Mouse (Mus musculus) embryonic facial prominence, embryonic 10.5 days (tissue): ENCODE results near the gene Capn3. TPM values are rescaled to one million over a fixed set of nuclear protein-coding genes. Genes with fewer than 3 reads are reported as not detected.

Experiments
- DNase-seq: peaks from one replicate; pipeline ENCODE4 v3.0.0-alpha.2; 2017; ENCODE audit warnings: low spot score
- H3K27ac ChIP-seq: fragments of 300-500 bp; sonication (generic); replicated peaks from 2 replicates; pipeline ENCODE4 v1.5.1; 2016; ENCODE audit warnings: mild to moderate bottlenecking
- H3K27me3 ChIP-seq: fragments of 300-500 bp; sonication (generic); replicated peaks from 2 replicates; pipeline ENCODE4 v1.6.1; 2016; ENCODE audit warnings: low read depth, mild to moderate bottlenecking; ENCODE audit not compliant: poor library complexity, severe bottlenecking
- H3K36me3 ChIP-seq: fragments of 300-500 bp; sonication (generic); replicated peaks from 2 replicates; pipeline ENCODE4 v1.6.1; 2016; ENCODE audit warnings: mild to moderate bottlenecking, moderate library complexity
- H3K4me1 ChIP-seq: fragments of 300-500 bp; sonication (generic); 2 replicates; pipeline ENCODE4 v1.6.1; 2016
- H3K4me3 ChIP-seq: fragments of 300-500 bp; sonication (generic); 2 replicates; pipeline ENCODE4 v1.5.1; 2016; ENCODE audit warnings: mild to moderate bottlenecking, moderate library complexity
- H3K9me3 ChIP-seq: fragments of 300-500 bp; sonication (generic); 2 replicates; pipeline ENCODE4 v1.6.1; 2016; ENCODE audit warnings: mild to moderate bottlenecking
- WGBS: fragments of 180-500 bp; shearing (Covaris S2); methylation state at CpG from one replicate; pipeline ENCODE4 v1.1.7; 2016; 5-methylcytosine and 5-hydroxymethylcytosine counted together
- polyA plus RNA-seq: library from polyadenylated mRNA; unstranded; fragments of >200 nt; fragmentation: Nextera tagmentation; extraction: Ambion mirVana; gene quantifications from 2 replicates; pipeline ENCODE4 v1.2.1, GENCODE M21; 2016

Gene Capn3
- polyA plus RNA-seq, 1 experiment from 2014 or later = 1.6 TPM

- Histone ChIP-seq H3K36me3 (no peaks in the 10 kb centered on the region), H3K27me3 (no peaks in the 10 kb centered on the region), H3K27ac (no peak overlapping the region), H3K4me1 (no peaks in the 10 kb centered on the region), H3K4me3 (no peak overlapping the region), H3K9me3 (no peaks in the 10 kb centered on the region)
- DNase-seq = no peak
- 63% methylated on average over 4 of the region's 4 CpGs for WGBS
These were observed 37.4 kb downstream of the Capn3 start for GRCm38 (mm10) chr2:120493254-120493653.

- Histone ChIP-seq H3K27ac (no peak overlapping the region), H3K4me1 (peaks cover 11% of the 10 kb centered on the region), H3K4me3 (no peak overlapping the region), H3K27me3 (no peaks in the 10 kb centered on the region), H3K9me3 (no peaks in the 10 kb centered on the region), H3K36me3 (no peaks in the 10 kb centered on the region)
- DNase-seq = no peak
- WGBS = 79% methylated on average over 3 of the region's 3 CpGs
These were observed 40.7 kb downstream of the Capn3 start for GRCm38 (mm10) chr2:120496511-120496910.

- DNase-seq = no peak
- no peaks in the 10 kb centered on the region for H3K9me3 ChIP-seq
- peaks cover 14% of the 10 kb centered on the region for H3K36me3 ChIP-seq
- H3K4me3 ChIP-seq = no peak overlapping the region
- WGBS = 78% methylated on average over 6 of the region's 6 CpGs
- H3K27ac ChIP-seq = no peak overlapping the region
- no peaks in the 10 kb centered on the region for H3K27me3 ChIP-seq
- peaks cover 23% of the 10 kb centered on the region for H3K4me1 ChIP-seq
These were observed 44.2 kb downstream of the Capn3 start for GRCm38 (mm10) chr2:120499971-120500471.

- peaks cover 23% of the 10 kb centered on the region for H3K4me1 ChIP-seq
- H3K36me3 ChIP-seq = peaks cover 27% of the 10 kb centered on the region
- no peak overlapping the region for H3K4me3 ChIP-seq
- H3K9me3 ChIP-seq = no peaks in the 10 kb centered on the region
- 47% methylated on average over 17 of the region's 17 CpGs for WGBS
- H3K27ac ChIP-seq = peak overlapping the region; percentile 59
- no peaks in the 10 kb centered on the region for H3K27me3 ChIP-seq
- no peak for DNase-seq
These were observed 45.5 kb downstream of the Capn3 start for GRCm38 (mm10) chr2:120501136-120501918.

- 73% methylated on average over 13 of the region's 13 CpGs for WGBS
- H3K27ac ChIP-seq = no peak overlapping the region
- no peaks in the 10 kb centered on the region for H3K27me3 ChIP-seq
- no peak for DNase-seq
- H3K9me3 ChIP-seq = no peaks in the 10 kb centered on the region
- no peak overlapping the region for H3K4me3 ChIP-seq
- peaks cover 23% of the 10 kb centered on the region for H3K4me1 ChIP-seq
- peaks cover 35% of the 10 kb centered on the region for H3K36me3 ChIP-seq
These were observed 46.2 kb downstream of the Capn3 start for GRCm38 (mm10) chr2:120501931-120502604.

GRCm38 (mm10) chr2:120502605-120502990 is 46.8 kb downstream of the Capn3 start:
- no peaks in the 10 kb centered on the region for H3K9me3 ChIP-seq
- H3K27me3 ChIP-seq = no peaks in the 10 kb centered on the region
- H3K27ac ChIP-seq = no peak overlapping the region
- H3K36me3 ChIP-seq = peaks cover 40% of the 10 kb centered on the region
- no peak for DNase-seq
- 85% methylated on average over 3 of the region's 3 CpGs for WGBS
- H3K4me3 ChIP-seq = no peak overlapping the region
- peaks cover 23% of the 10 kb centered on the region for H3K4me1 ChIP-seq

- peaks cover 45% of the 10 kb centered on the region for H3K36me3 ChIP-seq
- H3K27me3 ChIP-seq = no peaks in the 10 kb centered on the region
- no peak for DNase-seq
- 90% methylated on average over 6 of the region's 6 CpGs for WGBS
- no peak overlapping the region for H3K27ac ChIP-seq
- no peaks in the 10 kb centered on the region for H3K9me3 ChIP-seq
- peaks cover 23% of the 10 kb centered on the region for H3K4me1 ChIP-seq
- no peak overlapping the region for H3K4me3 ChIP-seq
These were observed 47.3 kb downstream of the Capn3 start for GRCm38 (mm10) chr2:120503094-120503493.

GRCm38 (mm10) chr2:120503992-120504391 is 48.2 kb downstream of the Capn3 start:
- Histone ChIP-seq H3K27ac (no peak overlapping the region), H3K4me3 (no peak overlapping the region), H3K36me3 (peaks cover 54% of the 10 kb centered on the region), H3K4me1 (peaks cover 23% of the 10 kb centered on the region), H3K9me3 (no peaks in the 10 kb centered on the region), H3K27me3 (no peaks in the 10 kb centered on the region)
- no peak for DNase-seq
- 83% methylated on average over 5 of the region's 5 CpGs for WGBS

GRCm38 (mm10) chr2:120514181-120514580 is 58.4 kb downstream of the Capn3 start:
- peaks cover 94% of the 10 kb centered on the region for H3K36me3 ChIP-seq
- no peaks in the 10 kb centered on the region for H3K9me3 ChIP-seq
- no peak overlapping the region for H3K4me3 ChIP-seq
- no peaks in the 10 kb centered on the region for H3K27me3 ChIP-seq
- WGBS = 93% methylated on average over 4 of the region's 4 CpGs
- no peaks in the 10 kb centered on the region for H3K4me1 ChIP-seq
- DNase-seq = no peak
- no peak overlapping the region for H3K27ac ChIP-seq

- Histone ChIP-seq H3K4me3 (no peak overlapping the region), H3K27ac (no peak overlapping the region), H3K4me1 (no peaks in the 10 kb centered on the region), H3K27me3 (no peaks in the 10 kb centered on the region), H3K36me3 (peaks cover 100% of the 10 kb centered on the region), H3K9me3 (no peaks in the 10 kb centered on the region)
- no peak for DNase-seq
- 92% methylated on average over 5 of the region's 5 CpGs for WGBS
These were observed 62.9 kb downstream of the Capn3 start for GRCm38 (mm10) chr2:120518547-120519210.

GRCm38 (mm10) chr2:120526771-120527170 is 71.0 kb downstream of the Capn3 start:
- H3K27me3 ChIP-seq = no peaks in the 10 kb centered on the region
- DNase-seq = no peak
- peaks cover 100% of the 10 kb centered on the region for H3K36me3 ChIP-seq
- 85% methylated on average over 5 of the region's 5 CpGs for WGBS
- H3K4me1 ChIP-seq = no peaks in the 10 kb centered on the region
- H3K4me3 ChIP-seq = no peak overlapping the region
- no peak overlapping the region for H3K27ac ChIP-seq
- H3K9me3 ChIP-seq = no peaks in the 10 kb centered on the region

GRCm38 (mm10) chr2:120529531-120529930 is 73.7 kb downstream of the Capn3 start:
- no peak for DNase-seq
- H3K9me3 ChIP-seq = no peaks in the 10 kb centered on the region
- H3K4me1 ChIP-seq = no peaks in the 10 kb centered on the region
- H3K27ac ChIP-seq = no peak overlapping the region
- peaks cover 99% of the 10 kb centered on the region for H3K36me3 ChIP-seq
- H3K27me3 ChIP-seq = no peaks in the 10 kb centered on the region
- H3K4me3 ChIP-seq = no peak overlapping the region
